Mouse (Mus musculus) kidney, adult 2 months (tissue): ENCODE measurements around the gene Jpt1.

Source experiments
- CTCF ChIP-seq: fragments of 200-500 bp; conservative IDR thresholded peaks from 2 replicates; pipeline ENCODE4 v1.5.1; 2011; ENCODE audit warnings: low read depth, mild to moderate bottlenecking, control low read depth, low read length, moderate library complexity, mixed read lengths; ENCODE audit not compliant: insufficient read depth, insufficient read length
- POLR2A ChIP-seq: fragments of 200-500 bp; IDR thresholded peaks from one replicate; pipeline ENCODE4 v1.6.1; 2011; ENCODE audit warnings: low read depth, low read length, control low read depth

- no peak for TF ChIP-seq CTCF
- TF ChIP-seq POLR2A = no peak
Observed at GRCm38 (mm10) chr11:115452281-115452860, 61.8 kb downstream of the Jpt1 start.
